Mouse (Mus musculus): ENCODE results near the gene Xrcc6. TPM values are rescaled to one million over a fixed set of nuclear protein-coding genes. Genes with fewer than 3 reads are reported as not detected.

The Xrcc6 gene
- polyA plus RNA-seq, 1 experiment from 2014 or later, result 57.7 TPM

Other genes starting within 250 kb of the Xrcc6 start
- 23.1 and 26.6 TPM in 2 replicates for gene Zc3h7b, start 242.8 kb upstream of the Xrcc6 start, polyA plus RNA-seq (2014; fragmentation: Nextera tagmentation; extraction: Ambion mirVana)
- 71.1 and 75.3 TPM in 2 replicates for gene Rangap1, start 242.3 kb upstream of the Xrcc6 start, polyA plus RNA-seq (2014; fragmentation: Nextera tagmentation; extraction: Ambion mirVana)
- gene Tef, start 185.4 kb upstream of the Xrcc6 start, polyA plus RNA-seq (2014; fragmentation: Nextera tagmentation; extraction: Ambion mirVana), result 23.4 and 25.8 TPM in 2 replicates
- 10.3 and 12.4 TPM in 2 replicates for gene Tob2, start 129.0 kb upstream of the Xrcc6 start, polyA plus RNA-seq (2014; fragmentation: Nextera tagmentation; extraction: Ambion mirVana)
- gene Phf5a, start 115.9 kb upstream of the Xrcc6 start, polyA plus RNA-seq (2014; fragmentation: Nextera tagmentation; extraction: Ambion mirVana), result 103 and 106 TPM in 2 replicates
- 571 and 598 TPM in 2 replicates for gene Aco2, start 115.5 kb upstream of the Xrcc6 start, polyA plus RNA-seq (2014; fragmentation: Nextera tagmentation; extraction: Ambion mirVana)
- gene Polr3h, start 61.6 kb upstream of the Xrcc6 start, polyA plus RNA-seq (2014; fragmentation: Nextera tagmentation; extraction: Ambion mirVana), result 154 and 156 TPM in 2 replicates
- gene Csdc2, start 51.1 kb upstream of the Xrcc6 start, polyA plus RNA-seq (2014; fragmentation: Nextera tagmentation; extraction: Ambion mirVana), result 5.5 and 6.7 TPM in 2 replicates
- 18.3 and 19.7 TPM in 2 replicates for gene Pmm1, start 26.9 kb upstream of the Xrcc6 start, polyA plus RNA-seq (2014; fragmentation: Nextera tagmentation; extraction: Ambion mirVana)
- gene 1700029P11Rik, start 7.3 kb upstream of the Xrcc6 start, polyA plus RNA-seq (2014; fragmentation: Nextera tagmentation; extraction: Ambion mirVana), result not detected in 2 replicates
- gene Desi1, start 46.0 kb downstream of the Xrcc6 start, polyA plus RNA-seq (2014; fragmentation: Nextera tagmentation; extraction: Ambion mirVana), result 19.8 and 21.8 TPM in 2 replicates
- 160 and 178 TPM in 2 replicates for gene Snu13, start 59.8 kb downstream of the Xrcc6 start, polyA plus RNA-seq (2014; fragmentation: Nextera tagmentation; extraction: Ambion mirVana)
- gene 4930407I10Rik, start 71.3 kb downstream of the Xrcc6 start, polyA plus RNA-seq (2014; fragmentation: Nextera tagmentation; extraction: Ambion mirVana), result not detected in 2 replicates
- gene Mei1, start 82.2 kb downstream of the Xrcc6 start, polyA plus RNA-seq (2014; fragmentation: Nextera tagmentation; extraction: Ambion mirVana), result not detected in 2 replicates
- 7.1 and 8.5 TPM in 2 replicates for gene Ccdc134, start 140.1 kb downstream of the Xrcc6 start, polyA plus RNA-seq (2014; fragmentation: Nextera tagmentation; extraction: Ambion mirVana)
- gene Srebf2, start 159.3 kb downstream of the Xrcc6 start, polyA plus RNA-seq (2014; fragmentation: Nextera tagmentation; extraction: Ambion mirVana), result 59.8 and 62.1 TPM in 2 replicates
- 0.22 and 0.42 TPM in 2 replicates for gene Shisa8, start 225.0 kb downstream of the Xrcc6 start, polyA plus RNA-seq (2014; fragmentation: Nextera tagmentation; extraction: Ambion mirVana)
- gene Tnfrsf13c, start 236.5 kb downstream of the Xrcc6 start, polyA plus RNA-seq (2014; fragmentation: Nextera tagmentation; extraction: Ambion mirVana), result 0.11 and 0.16 TPM in 2 replicates